Mouse (Mus musculus): ENCODE measurements at regions not wholly inside any gene's neighbourhood (a gene's known extent, or its start where the extent isn't known, plus 50 kb on each side); places are given as distances from the start of the nearest gene placed in this dataset.
A peak's percentile ranks its signal among the peaks of the same experiment; 100 is the strongest.
"Not testable (repeated sequence)": the region's sequence is repeated elsewhere in the genome, so short reads cannot be mapped to it uniquely, and the experiment has no call there.

DNA sequence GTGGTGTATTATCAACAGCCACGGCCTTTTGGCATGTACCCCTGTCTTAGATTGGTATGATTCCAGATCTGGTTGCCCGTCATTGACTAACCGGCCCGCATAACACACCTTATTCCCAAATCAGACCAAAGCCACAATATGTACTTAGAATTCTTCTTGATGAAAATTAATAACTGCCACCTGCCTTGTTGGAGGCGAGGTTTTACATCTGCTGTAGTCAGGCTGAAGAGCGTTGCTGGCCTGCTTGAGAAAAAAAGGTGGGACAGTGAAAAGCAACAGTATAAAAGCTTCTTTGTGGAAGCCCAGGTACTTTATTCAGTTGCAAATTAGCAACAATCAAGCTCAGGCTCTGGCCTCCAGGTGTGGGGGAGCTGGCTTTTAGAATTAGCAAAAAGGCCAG is 223.6 kb upstream of the Car8 start:
- H3K27me3 ChIP-seq (replicated peaks; ENCODE audit: control insufficient read depth, insufficient read depth, low read length); ATAC-seq; H3K4me2 ChIP-seq (ENCODE audit: low read length); H3K4me3 ChIP-seq (ENCODE audit: low read depth, low read length); H3K36me3 ChIP-seq (ENCODE audit: control insufficient read depth, insufficient read depth, low read length); H3K9me3 ChIP-seq (replicated peaks; ENCODE audit: control insufficient read depth, low read length); H3K27ac ChIP-seq (ENCODE audit: low read depth, low read length); H3K9ac ChIP-seq (ENCODE audit: low read length); H3K4me1 ChIP-seq (ENCODE audit: control insufficient read depth, insufficient read depth, low read length); DNase-seq (ENCODE audit: low spot score): not testable (repeated sequence)
- WGBS, result 92% methylated on average over 6 of the region's 6 CpGs

DNA sequence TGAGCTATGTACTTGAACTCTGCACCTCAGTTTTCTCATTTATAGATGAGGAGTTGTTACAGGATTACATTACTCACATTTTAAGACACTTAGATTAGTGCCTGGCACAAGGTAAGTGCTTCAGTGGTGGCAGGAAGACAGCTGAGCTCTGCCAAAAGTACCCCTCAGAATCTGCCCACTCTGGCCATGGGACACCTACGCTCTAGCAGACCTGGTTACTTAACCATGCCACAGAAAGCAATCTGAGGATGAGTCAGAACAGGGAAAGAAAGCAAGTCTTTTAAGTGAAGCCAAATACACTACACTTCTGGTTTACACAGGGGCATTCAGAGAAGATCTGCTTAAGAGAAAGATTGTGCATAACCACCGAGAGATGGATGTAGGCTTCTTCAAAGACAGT is 215.5 kb upstream of the Car8 start:
- Histone ChIP-seq H3K27me3 (replicated peaks; ENCODE audit: control insufficient read depth, insufficient read depth, low read length) (no peaks in the 10 kb centered on the region), H3K4me2 (ENCODE audit: low read length) (no peak overlapping the region), H3K9me3 (replicated peaks; ENCODE audit: control insufficient read depth, low read length) (no peaks in the 10 kb centered on the region), H3K4me1 (ENCODE audit: control insufficient read depth, insufficient read depth, low read length) (no peaks in the 10 kb centered on the region), H3K27ac (ENCODE audit: low read depth, low read length) (no peak overlapping the region), H3K9ac (ENCODE audit: low read length) (no peak overlapping the region), H3K36me3 (ENCODE audit: control insufficient read depth, insufficient read depth, low read length) (no peaks in the 10 kb centered on the region), H3K4me3 (ENCODE audit: low read depth, low read length) (no peak overlapping the region)
- ATAC-seq (no peak), DNase-seq (ENCODE audit: low spot score) (no peak)
- WGBS, result 92% methylated on average over 2 of the region's 2 CpGs

DNA sequence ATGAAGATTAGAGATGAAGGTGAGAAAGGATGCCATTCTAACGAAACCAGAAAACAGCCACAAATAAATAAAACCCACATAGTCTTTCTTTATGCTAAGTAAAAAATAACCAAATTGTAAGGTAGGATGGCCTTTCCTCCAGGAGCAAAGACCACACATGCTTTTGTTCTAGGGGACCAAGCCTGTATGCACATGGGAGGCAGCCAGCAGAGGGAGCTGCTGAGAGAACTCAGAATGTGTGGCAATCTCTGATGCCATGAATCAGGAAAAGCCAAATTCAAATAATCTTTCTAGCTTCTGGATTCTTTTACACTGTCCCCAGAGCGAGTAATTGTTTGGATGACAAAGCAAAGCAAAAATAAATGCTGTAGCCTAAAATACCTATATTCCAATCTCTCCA is 193.6 kb upstream of the Car8 start:
- Histone ChIP-seq H3K36me3 (ENCODE audit: control insufficient read depth, insufficient read depth, low read length) (no peaks in the 10 kb centered on the region), H3K4me1 (ENCODE audit: control insufficient read depth, insufficient read depth, low read length) (no peaks in the 10 kb centered on the region), H3K9ac (ENCODE audit: low read length) (no peak overlapping the region), H3K9me3 (replicated peaks; ENCODE audit: control insufficient read depth, low read length) (no peaks in the 10 kb centered on the region), H3K27me3 (replicated peaks; ENCODE audit: control insufficient read depth, insufficient read depth, low read length) (no peaks in the 10 kb centered on the region), H3K4me2 (ENCODE audit: low read length) (no peak overlapping the region), H3K27ac (ENCODE audit: low read depth, low read length) (no peak overlapping the region), H3K4me3 (ENCODE audit: low read depth, low read length) (no peak overlapping the region)
- ATAC-seq, result no peak
- peak; percentile 66 for DNase-seq (ENCODE audit: low spot score)
- WGBS, result 48% methylated on average over 2 of the region's 2 CpGs

DNA sequence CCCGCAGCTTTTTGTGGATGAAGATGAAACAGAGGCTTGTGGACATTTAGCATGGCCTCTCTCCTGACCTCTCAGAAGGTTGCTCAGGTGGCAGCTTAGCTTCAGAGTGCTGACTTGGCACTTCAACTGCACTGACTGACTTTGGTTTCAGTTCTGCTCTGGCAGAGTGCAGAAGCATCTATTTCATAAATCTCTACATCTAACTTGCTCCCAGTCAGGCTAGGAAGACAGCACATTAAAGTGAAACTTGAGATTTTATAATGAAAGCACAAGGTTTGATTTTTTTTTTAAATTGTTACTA is 192.1 kb upstream of the Car8 start:
- Histone ChIP-seq H3K4me1 (ENCODE audit: control insufficient read depth, insufficient read depth, low read length) (no peaks in the 10 kb centered on the region), H3K36me3 (ENCODE audit: control insufficient read depth, insufficient read depth, low read length) (no peaks in the 10 kb centered on the region), H3K9ac (ENCODE audit: low read length) (no peak overlapping the region), H3K27me3 (replicated peaks; ENCODE audit: control insufficient read depth, insufficient read depth, low read length) (no peaks in the 10 kb centered on the region), H3K9me3 (replicated peaks; ENCODE audit: control insufficient read depth, low read length) (no peaks in the 10 kb centered on the region), H3K27ac (ENCODE audit: low read depth, low read length) (no peak overlapping the region), H3K4me3 (ENCODE audit: low read depth, low read length) (no peak overlapping the region), H3K4me2 (ENCODE audit: low read length) (no peak overlapping the region)
- 29% methylated on average over 1 of the region's 1 CpGs for WGBS
- DNase-seq (ENCODE audit: low spot score) (no peak), ATAC-seq (no peak)

DNA sequence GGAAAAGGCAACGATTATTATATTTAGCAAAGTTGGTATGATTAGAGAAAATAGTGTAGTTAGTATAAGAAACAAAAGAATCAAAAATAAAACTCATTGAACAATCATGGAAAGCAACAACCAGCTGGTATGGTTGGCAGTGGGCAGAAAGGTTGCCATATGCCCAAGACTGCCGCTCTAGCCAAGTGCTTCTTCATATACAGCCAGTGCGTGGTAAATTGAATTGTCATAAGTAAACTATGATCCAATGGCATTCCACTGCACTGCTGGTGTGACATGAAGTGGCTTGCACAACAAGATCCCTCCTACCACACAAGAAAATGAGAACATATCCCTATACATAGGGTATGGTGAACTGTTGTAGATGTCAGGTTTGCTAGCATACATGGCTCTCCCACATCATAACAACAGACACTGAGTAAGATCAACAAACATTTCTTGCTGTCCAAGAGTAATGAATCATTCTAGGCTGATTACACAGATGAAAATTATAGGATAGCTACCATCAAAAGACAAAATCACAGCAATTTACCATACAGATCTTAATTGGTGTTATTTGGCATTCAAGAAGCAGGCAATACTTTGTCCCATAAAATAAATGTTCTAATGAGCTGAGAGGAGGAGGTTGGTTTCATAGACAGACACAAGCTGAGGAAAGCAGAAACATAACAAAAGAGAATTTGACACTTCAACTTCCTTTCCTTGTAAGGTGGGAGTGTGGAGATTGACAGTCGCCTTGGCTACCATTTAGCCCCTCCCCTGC is 191.6 kb upstream of the Car8 start:
- no peaks in the 10 kb centered on the region for H3K27me3 ChIP-seq (replicated peaks; ENCODE audit: control insufficient read depth, insufficient read depth, low read length)
- no peak overlapping the region for H3K9ac ChIP-seq (ENCODE audit: low read length)
- no peaks in the 10 kb centered on the region for H3K9me3 ChIP-seq (replicated peaks; ENCODE audit: control insufficient read depth, low read length)
- H3K27ac ChIP-seq (ENCODE audit: low read depth, low read length), result no peak overlapping the region
- no peak overlapping the region for H3K4me3 ChIP-seq (ENCODE audit: low read depth, low read length)
- no peaks in the 10 kb centered on the region for H3K36me3 ChIP-seq (ENCODE audit: control insufficient read depth, insufficient read depth, low read length)
- 74% methylated on average over 4 of the region's 4 CpGs for WGBS
- no peaks in the 10 kb centered on the region for H3K4me1 ChIP-seq (ENCODE audit: control insufficient read depth, insufficient read depth, low read length)
- DNase-seq (ENCODE audit: low spot score) (peak; percentile 44), ATAC-seq (peak; percentile 52)
- no peak overlapping the region for H3K4me2 ChIP-seq (ENCODE audit: low read length)

DNA sequence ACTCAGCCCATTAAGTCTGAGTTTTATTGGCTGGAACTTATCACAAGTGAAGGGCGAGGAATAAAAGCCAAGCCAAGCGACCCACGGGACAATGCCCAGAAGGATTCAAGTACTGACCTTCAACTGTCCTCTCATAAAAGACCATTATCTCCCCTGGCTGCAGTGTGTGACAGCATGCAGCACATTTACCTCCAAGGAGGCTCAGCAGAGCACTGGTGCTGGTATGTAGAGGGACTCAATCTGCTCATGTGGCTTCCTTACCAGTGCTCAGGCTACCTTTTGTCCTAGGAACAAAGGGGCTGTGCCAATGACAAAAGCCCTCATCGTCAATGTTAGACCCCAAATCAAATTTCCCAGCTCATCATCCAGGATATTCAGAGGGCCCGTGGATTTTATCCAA is 190.9 kb upstream of the Car8 start:
- H3K9me3 ChIP-seq (replicated peaks; ENCODE audit: control insufficient read depth, low read length), result no peaks in the 10 kb centered on the region
- no peaks in the 10 kb centered on the region for H3K27me3 ChIP-seq (replicated peaks; ENCODE audit: control insufficient read depth, insufficient read depth, low read length)
- 55% methylated on average over 5 of the region's 5 CpGs for WGBS
- no peak overlapping the region for H3K9ac ChIP-seq (ENCODE audit: low read length)
- no peak for DNase-seq (ENCODE audit: low spot score)
- ATAC-seq, result no peak
- H3K4me1 ChIP-seq (ENCODE audit: control insufficient read depth, insufficient read depth, low read length), result no peaks in the 10 kb centered on the region
- no peak overlapping the region for H3K27ac ChIP-seq (ENCODE audit: low read depth, low read length)
- H3K4me2 ChIP-seq (ENCODE audit: low read length), result no peak overlapping the region
- H3K4me3 ChIP-seq (ENCODE audit: low read depth, low read length), result no peak overlapping the region
- no peaks in the 10 kb centered on the region for H3K36me3 ChIP-seq (ENCODE audit: control insufficient read depth, insufficient read depth, low read length)

DNA sequence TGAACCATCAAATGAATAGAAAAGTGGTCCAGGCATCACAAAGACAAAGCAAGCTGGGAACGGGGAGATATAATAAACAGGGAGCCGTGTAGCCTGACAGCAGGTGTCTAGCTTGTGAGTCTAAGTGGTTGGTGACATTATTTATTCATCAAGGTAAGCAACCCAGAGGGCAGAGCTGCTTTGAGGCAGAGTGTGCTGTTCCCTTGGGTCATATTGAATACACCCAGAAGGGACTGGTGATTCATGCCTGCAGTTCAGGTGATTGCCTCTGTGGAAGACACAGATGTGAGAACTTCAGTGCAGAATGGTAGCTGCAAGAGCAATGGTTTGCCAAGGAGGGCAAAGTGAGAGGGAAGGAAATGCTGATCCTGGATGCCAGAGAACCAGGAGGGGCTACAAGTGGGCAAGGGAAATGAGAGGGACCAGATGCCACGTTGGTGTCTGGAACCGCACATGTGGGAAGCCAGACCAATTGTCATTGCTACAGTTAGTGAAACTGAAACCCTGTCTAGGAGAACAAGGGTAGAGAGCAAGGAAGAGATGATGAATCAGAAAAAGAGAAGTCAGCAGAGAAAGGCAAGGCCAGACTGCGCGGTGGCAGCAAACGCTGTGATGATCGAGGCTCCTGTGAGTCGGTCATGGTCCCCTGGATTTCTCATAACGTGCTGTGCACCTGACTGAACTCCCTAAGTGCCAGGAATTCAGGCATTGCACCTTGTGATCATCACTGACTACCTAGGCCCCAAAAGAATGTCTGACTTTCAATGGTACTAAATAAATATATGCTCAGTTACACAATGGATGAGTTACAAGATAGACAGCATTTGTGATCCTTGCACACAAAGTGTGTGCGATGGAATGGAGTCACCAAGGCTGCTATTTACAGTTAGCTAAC is 190.0 kb upstream of the Car8 start:
- WGBS, result 88% methylated on average over 11 of the region's 11 CpGs
- Histone ChIP-seq H3K27ac (ENCODE audit: low read depth, low read length) (no peak overlapping the region), H3K9me3 (replicated peaks; ENCODE audit: control insufficient read depth, low read length) (no peaks in the 10 kb centered on the region), H3K27me3 (replicated peaks; ENCODE audit: control insufficient read depth, insufficient read depth, low read length) (no peaks in the 10 kb centered on the region), H3K4me3 (ENCODE audit: low read depth, low read length) (no peak overlapping the region), H3K4me1 (ENCODE audit: control insufficient read depth, insufficient read depth, low read length) (no peaks in the 10 kb centered on the region), H3K9ac (ENCODE audit: low read length) (no peak overlapping the region), H3K4me2 (ENCODE audit: low read length) (no peak overlapping the region), H3K36me3 (ENCODE audit: control insufficient read depth, insufficient read depth, low read length) (no peaks in the 10 kb centered on the region)
- DNase-seq (ENCODE audit: low spot score), result no peak
- no peak for ATAC-seq

DNA sequence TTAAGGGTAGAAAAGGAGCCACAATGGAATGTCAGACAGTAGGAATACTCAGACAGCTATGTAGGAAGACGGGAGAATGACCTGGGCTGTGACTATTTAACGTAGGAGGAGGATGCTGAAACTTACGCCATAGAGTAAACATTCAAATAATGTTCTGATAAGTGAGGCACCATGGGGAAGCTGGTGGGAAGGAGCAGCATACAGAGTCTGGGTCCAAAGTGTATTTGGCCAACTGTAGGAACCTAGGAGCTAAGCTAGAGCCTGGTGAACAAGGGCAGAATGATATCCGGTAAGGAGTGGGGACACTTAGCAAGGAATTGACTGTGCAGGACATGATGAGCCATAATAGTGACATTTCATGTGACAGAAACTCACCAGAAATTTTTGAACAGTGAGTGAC is 189.0 kb upstream of the Car8 start:
- Histone ChIP-seq H3K27me3 (replicated peaks; ENCODE audit: control insufficient read depth, insufficient read depth, low read length) (no peaks in the 10 kb centered on the region), H3K9me3 (replicated peaks; ENCODE audit: control insufficient read depth, low read length) (no peaks in the 10 kb centered on the region), H3K9ac (ENCODE audit: low read length) (no peak overlapping the region), H3K4me2 (ENCODE audit: low read length) (no peak overlapping the region), H3K4me3 (ENCODE audit: low read depth, low read length) (no peak overlapping the region), H3K4me1 (ENCODE audit: control insufficient read depth, insufficient read depth, low read length) (no peaks in the 10 kb centered on the region), H3K36me3 (ENCODE audit: control insufficient read depth, insufficient read depth, low read length) (no peaks in the 10 kb centered on the region), H3K27ac (ENCODE audit: low read depth, low read length) (no peak overlapping the region)
- DNase-seq (ENCODE audit: low spot score) (no peak), ATAC-seq (no peak)
- 90% methylated on average over 4 of the region's 4 CpGs for WGBS

DNA sequence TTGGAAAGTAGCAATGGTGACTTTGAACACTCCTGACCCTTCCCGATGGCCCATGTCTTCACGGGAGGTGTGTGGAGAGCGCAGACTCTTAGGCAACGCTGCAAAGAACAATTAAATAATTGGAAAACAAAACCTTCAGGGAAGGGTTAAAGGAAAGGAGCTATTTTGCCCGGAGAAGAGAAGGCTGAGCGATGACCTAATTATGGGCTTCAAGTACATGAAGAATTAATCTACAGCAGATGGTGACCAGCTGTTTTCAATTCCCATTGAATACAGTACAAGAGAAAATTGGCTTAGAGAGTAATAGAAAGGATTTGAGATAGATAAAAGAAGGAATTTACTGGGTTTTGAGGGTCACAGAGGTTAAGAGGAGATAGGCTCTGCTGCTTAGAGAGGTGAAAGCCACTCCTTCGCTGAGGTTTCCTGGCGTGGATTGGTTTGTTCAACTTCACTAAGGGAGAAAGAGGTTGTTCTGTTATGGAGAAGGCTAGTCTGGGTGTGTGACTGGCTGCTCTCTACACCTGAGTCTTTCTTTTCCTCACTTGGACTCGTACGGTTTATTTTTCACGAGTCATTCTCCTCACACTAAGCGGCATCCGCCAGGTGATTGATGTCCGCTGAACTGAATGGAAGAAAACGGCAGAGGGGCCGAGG is 184.7 kb upstream of the Car8 start:
- no peaks in the 10 kb centered on the region for H3K9me3 ChIP-seq (replicated peaks; ENCODE audit: control insufficient read depth, low read length)
- DNase-seq (ENCODE audit: low spot score) (peak; percentile 59), ATAC-seq (no peak)
- H3K4me3 ChIP-seq (ENCODE audit: low read depth, low read length), result no peak overlapping the region
- no peak overlapping the region for H3K27ac ChIP-seq (ENCODE audit: low read depth, low read length)
- H3K36me3 ChIP-seq (ENCODE audit: control insufficient read depth, insufficient read depth, low read length), result no peaks in the 10 kb centered on the region
- no peak overlapping the region for H3K9ac ChIP-seq (ENCODE audit: low read length)
- no peak overlapping the region for H3K4me2 ChIP-seq (ENCODE audit: low read length)
- H3K27me3 ChIP-seq (replicated peaks; ENCODE audit: control insufficient read depth, insufficient read depth, low read length), result no peaks in the 10 kb centered on the region
- WGBS, result 54% methylated on average over 16 of the region's 16 CpGs
- H3K4me1 ChIP-seq (ENCODE audit: control insufficient read depth, insufficient read depth, low read length), result no peaks in the 10 kb centered on the region

Data from forebrain, embryonic 14.5 days (tissue).